Mouse (Mus musculus) layer of hippocampus, adult 9-10 months (tissue): ENCODE measurements around the gene Ncoa5.

Experiments used
- DNase-seq: peaks from one replicate; pipeline ENCODE4 v3.0.0; 2022; ENCODE audit warnings: low spot score

The Ncoa5 gene

DNA sequence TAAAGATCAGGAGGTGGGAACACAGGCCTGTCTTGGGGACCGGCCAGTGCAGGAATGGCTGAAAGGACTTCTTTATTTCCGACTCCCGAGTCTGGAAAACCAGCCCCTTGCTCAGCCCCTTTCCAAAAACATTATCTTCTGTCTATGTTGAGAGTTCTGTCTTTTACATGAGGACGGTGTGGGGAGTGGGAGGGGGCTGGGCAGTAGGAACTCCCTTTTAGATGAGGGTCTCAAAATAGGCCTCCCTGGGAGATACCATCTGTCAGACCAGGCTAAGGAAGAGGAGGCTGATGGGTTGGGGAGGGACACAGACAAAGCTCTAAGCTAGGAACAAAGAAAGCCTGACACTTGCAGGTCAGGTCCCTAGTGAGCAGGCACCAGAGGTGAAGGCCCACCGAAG lies 14.4 kb upstream of the Ncoa5 start:
- no peak for DNase-seq

DNA sequence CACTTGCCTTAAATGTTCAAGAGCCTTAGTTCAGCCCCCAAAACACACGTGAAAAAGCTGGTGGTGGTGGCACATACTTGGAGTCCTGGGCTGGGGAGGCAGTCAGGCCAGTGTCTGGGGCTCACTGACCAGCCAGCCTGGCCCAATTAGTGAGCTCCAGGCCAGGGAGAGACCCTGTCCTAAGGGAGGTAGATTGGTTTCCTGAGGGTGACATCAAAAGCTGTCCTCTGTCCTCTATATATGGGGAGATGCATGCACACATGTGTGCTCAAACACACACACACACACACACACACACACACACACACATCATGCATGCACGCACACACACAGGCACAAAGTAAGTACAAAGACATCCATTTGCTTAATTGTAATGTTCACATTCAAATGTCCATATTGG lies 9.1 kb upstream of the Ncoa5 start:
- no peak for DNase-seq

DNA sequence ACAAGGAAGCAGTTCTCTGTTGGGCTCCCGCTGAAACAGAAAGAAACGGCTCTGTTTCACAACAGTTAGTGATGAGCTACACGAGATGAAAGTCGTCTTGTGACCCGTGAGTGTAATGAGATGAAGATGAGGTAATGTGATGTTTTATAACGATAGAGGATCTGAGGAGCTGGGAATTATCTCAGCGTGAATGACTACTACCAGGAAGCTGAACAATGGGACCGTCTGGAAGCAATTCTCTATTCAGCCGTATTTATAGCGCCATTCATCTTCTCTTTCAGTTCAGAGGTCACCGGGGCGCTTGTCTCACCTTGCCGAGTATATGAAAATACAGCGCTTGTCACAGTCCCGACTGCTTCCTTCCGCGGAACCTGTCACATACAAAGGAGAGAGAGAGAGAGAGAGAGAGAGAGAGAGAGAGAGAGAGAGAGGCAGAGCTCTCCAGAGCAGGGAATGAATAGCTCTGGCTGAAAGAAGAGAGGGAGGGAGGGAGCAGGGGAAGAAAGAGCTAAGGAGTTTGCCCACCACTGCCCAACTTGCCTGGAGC lies 8.5 kb upstream of the Ncoa5 start:
- no peak for DNase-seq

DNA sequence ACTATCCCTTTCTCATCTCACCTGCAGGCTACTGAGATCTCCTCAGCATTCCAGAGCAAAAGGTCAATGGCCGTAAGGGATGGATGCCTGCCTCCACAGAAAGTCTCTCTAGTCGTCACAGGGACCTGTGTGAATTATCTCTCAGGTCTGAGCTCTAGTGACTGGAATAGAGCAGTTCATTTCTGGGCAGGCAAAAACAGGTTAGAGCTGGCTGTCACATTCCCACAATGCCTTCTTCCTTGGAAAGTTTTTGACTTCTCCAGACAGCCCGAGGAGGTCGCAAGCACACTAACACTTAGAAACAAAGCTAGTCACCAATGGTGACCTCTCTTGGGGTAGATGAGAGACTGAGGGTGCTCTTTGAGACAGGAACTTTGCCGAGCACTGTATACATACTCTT lies 7.5 kb upstream of the Ncoa5 start:
- DNase-seq = no peak

DNA sequence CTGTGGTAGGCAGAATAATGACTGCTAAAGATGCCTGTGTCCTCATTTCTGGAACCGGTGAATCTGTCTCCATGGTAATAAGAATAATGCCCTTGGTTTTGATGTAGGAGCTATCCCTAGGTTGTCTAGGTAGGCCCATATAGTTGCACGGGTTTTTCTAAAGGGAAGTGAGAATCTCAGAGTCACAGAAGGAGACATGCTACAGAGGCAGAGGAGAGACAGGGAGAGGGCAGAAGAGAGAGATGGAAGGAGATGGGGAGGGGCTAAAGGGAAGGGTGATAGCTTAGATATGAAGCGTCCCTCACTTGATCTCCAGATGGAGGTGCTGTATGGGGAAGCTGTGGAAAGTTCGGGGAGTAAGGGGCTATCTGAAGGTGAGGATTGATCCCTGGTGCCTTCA lies 2.7 kb upstream of the Ncoa5 start:
- DNase-seq = no peak

DNA sequence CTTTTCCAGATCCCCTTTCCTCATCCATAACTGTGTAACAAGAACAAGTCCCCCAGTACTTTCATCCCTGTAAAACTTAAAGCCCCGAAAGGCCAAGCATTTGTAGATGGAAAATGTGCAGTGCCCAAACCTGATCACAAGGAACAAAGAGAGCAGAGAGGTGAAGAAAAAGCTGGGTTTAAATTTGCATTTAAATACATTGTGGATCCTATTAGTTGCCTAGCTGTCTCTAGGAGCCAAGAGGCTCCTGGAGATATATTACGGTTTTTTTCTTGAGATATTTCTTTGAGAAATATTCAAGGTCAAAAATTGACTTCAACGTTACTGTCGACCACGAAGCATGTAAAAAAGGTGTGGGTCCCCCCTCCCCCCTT lies 378 bp upstream of the Ncoa5 start:
- DNase-seq = no peak

DNA sequence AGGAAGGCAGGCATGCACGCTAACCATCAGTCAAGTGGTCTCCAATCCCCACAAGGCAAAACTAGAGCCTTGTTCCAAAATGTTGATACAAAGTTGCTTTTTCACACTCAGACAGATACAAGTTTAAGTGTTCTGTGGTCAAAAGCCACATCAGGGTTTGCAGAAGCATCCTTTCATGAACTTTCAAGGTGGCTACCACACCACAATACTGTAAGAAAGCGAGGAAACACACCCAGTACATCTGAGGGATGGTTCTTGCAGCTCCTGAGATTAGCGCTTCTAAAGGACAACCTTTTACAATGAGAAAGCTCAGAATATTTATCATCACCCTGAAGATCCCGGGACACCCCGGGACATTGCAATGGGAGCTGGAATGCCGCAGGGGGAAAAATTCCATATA lies 1.4 kb downstream of the Ncoa5 start:
- DNase-seq = no peak

DNA sequence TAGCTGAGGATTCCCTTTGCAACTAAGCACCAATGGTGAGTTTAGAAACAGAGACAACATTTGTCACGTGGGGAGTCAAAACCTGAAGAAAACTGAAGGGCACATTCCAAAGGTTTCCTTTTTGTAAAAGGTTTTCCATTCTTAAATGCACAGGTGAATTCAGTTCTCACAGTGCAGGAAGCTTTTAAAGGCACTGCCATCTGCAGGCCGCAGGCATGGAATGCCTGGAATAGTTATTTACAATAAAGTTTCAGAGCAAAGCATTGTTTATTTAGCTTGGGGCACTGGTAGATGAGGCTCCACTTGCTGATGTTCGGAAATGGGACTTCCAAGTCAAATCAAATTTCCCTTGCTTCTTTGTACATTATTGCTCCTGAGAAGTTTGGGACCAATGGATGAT lies 2.1 kb downstream of the Ncoa5 start:
- no peak for DNase-seq

DNA sequence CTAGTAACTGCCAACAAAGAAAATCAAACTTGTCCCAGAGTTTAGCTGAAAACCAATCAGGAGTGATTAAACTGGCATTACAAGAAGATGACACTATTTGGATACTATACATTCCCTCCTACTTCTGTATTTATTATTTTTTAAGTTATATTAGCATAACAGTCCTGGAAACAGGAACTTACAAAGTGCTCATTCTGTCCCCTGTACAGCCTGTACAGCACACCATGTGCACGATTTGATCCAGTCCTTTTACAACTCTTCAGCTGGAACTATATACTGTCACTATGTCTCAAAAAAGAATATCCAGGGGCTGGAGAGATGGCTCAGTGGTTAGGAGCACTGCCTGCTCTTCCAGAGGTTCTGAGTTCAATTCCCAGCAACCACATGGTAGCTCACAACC lies 7.5 kb downstream of the Ncoa5 start:
- DNase-seq = no peak

DNA sequence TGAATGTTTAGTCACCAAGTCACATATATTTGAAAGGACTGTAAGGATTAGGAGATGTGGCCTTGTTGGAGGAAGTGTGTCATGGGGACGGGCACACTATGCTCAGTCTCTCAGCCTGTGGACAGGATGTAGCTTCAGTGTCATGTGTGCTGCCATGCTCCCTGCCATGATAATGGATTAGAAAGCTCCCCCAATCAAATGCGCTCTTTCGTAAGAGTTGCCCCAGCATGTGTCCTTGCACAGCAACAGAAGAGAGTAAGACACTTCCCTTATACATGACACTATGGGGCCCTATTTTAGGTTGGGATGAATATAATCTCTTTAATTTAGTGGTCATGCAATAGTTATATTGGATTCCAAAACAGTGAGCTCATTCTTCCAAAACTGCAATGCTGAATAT lies 14.2 kb downstream of the Ncoa5 start:
- no peak for DNase-seq

DNA sequence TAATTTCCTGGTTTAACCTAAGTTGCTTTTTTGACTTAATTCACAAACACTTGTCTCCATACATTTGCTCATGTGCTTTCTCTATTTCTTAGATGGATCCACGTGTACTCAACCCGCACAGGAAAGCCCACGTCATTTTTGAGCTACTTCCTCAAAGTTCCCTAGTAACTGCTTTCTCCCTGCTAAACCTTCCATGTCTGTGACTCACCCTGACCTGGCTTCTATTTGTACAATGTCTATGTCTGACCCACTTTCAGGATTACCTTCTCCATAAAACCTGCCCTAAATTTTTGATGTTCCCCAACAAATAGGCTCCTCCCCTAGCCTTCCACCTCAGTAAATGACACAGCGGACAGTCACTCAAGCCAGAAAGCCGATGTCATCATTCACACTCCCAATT lies 19.7 kb downstream of the Ncoa5 start:
- no peak for DNase-seq

DNA sequence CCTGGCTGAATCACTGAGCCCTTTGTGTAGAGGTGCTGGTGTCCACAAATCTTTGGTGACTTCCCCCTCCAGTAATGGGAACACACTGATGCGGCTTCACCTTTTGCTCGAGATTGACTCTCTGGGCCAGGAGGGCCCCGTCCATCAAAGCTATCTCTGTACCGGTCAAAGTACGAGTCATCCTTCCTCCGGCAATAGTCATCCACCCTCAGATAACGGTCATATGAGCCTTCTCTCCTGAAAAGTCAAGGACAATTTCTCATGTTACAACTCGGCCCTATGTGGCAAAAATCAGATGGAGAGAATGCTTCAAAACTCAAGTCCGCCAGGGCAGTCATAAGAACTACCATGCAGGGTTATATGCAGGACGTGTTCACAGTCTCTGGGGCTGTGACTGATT lies 24.3 kb downstream of the Ncoa5 start:
- no peak for DNase-seq

DNA sequence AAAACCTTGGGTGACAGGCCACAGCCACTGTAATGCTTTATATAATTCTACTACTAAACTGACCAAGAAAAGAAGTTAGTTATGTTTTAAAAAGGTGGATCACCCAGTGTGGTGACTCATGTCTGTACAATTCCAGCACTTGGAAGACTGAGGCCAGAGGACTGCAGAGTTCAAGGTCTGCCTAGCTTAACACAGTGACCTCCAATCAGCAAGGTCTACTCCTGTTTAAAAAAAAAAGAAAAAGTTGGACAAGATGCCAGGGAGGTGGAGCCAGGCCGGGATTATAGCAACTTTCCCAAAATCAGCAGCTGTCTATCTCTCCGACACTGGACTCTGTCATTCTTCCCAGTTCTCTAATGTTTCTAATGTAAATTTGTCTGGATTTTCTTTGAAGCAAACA lies 25.1 kb downstream of the Ncoa5 start:
- no peak for DNase-seq

DNA sequence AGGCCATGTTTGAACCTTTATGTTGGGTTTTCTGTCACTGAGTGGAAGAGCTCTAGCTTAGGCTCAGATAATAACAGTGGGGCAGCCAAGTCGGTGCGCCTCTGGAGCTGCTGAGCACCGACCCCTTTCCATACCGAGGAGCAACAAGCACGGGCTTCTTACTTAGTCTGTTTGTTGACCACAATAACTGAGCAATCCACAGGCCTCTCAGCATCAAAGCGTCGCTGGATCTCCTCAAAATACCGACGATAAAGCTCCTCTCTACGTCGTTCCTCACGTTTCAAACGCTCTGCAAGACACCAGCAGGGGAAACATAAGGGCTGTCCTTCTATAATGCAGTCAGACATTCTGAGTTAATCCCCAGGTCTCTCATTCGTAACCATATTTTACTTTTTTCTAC lies 25.5 kb downstream of the Ncoa5 start:
- DNase-seq = no peak

DNA sequence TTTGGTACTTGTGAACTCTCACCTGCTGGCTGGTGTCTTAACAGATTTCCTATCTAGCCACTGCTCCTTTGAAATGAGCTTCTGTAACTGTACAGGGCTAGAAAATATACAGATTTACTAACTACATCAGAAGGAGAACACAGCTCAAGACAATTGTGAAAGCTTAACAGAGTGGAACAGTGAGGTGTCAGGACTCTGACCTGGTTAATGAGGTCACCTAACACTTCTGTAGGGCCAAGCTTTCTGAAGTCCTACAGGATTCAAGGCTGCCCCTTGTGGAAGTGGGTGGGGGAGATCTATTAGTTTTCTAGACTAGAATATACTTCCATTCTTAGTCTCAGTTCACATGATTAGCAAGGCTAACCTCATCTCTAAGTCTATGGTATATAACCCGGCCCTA lies 26.7 kb downstream of the Ncoa5 start:
- no peak for DNase-seq

DNA sequence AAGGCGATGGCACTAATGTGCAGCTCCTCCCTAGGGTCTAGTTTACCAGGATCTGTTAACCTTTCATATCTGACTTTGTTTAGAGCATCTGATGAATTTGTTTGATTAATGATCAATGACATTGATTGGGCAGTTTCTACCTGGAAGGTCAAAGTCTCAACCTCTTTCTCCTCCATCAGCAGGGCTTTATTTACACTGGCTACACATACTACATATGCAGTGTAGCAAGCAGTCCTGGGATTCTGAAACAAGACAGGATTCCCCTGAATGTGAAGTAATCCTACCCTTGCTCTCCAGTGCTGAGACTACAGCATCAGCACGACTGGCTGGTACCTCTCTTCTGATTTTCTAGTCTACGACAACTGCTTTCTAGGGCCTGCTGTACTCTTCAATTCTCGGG lies 27.9 kb downstream of the Ncoa5 start:
- DNase-seq = no peak

DNA sequence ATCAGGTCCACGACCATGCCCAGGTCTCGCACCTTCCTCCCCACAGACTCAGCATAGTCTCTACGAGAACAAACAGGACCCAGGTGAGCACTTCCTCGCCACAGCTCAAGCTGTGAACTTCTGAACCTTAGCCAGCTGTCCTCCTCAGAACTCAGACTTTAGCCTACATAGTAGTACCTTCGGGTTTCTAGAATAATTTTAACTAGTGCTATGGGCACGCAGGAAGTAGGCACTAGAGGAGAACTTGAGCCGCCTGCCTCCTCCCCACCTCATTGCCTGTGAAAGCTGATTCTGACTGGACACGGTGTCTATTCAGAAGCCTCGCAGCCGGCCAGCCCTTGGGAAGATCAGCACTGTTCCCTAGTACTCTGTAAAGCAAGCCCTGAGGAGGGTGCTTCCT lies 30.4 kb downstream of the Ncoa5 start:
- DNase-seq = no peak

DNA sequence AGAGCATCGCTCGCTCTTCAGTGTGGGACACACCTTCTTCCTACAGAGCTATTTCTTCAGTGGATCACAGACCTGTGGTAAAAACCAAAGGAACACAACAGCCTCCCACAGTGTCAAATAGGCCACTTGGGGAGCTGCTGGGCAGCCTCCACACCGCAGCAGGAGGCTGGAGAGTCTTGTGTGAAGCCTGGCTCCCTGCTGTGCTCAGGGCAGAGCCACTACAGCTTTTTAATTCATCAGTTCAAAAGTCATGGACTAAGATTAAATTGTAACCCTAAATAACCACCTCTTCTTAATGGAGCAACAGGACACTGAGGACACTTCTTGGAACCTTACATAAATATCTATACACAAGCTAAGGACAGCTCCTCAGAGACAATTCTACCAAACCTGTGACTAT lies 31.6 kb downstream of the Ncoa5 start:
- no peak for DNase-seq

DNA sequence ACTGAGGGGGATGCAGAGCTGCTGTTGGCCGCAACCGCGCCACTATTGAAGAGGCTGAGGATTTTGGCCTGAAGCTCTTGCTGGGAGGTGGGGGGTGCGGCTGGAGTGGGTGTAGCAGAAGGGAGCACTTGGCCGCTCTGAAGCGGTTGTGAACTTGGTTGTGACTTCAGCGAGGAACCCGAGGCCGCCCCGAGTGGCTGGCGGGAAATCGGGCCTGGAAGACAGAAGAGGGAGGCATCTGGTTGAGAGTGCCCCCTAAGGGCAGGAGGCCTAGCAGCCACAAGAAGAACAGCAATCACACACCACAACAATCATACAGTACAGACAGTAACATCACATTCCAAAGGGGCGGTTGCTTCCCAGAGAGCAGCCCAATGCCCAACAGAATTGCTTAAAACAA lies 32.7 kb downstream of the Ncoa5 start:
- DNase-seq = no peak

DNA sequence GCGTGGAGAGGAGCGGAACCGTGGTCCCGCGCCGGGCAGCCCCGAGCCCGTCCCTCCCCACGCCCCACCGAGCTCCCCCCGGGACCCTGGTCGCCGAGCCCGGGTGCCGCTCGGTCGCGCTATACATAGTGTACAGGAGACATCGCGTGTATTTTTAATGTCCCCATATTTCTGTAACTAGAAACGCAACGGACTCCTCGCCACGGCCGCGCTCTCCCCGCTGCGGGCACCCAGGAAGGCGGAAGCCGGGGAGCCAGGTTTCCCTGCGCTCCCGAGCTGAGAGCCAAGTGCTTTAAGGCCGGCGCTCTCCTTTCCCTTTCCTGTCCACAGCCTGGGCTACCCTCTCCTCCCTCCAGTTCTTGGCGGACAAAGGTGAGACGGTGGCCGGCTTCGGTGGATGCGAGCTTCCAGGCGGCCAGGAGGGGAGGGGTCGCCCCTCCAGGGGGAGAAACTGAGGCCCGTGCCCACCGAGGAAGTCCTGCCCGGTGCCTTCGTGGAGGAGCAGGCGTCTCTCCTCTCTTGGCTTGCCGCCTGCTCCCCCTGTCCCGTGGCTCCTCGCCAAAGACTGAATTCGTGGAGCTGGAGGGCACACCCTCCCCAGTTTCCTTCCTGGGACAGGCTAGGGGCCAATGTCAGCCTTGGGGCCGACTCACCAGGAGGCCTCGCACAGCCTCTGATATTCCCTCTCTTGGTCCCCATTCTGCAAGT lies 36.8 kb downstream of the Ncoa5 start:
- no peak for DNase-seq

DNA sequence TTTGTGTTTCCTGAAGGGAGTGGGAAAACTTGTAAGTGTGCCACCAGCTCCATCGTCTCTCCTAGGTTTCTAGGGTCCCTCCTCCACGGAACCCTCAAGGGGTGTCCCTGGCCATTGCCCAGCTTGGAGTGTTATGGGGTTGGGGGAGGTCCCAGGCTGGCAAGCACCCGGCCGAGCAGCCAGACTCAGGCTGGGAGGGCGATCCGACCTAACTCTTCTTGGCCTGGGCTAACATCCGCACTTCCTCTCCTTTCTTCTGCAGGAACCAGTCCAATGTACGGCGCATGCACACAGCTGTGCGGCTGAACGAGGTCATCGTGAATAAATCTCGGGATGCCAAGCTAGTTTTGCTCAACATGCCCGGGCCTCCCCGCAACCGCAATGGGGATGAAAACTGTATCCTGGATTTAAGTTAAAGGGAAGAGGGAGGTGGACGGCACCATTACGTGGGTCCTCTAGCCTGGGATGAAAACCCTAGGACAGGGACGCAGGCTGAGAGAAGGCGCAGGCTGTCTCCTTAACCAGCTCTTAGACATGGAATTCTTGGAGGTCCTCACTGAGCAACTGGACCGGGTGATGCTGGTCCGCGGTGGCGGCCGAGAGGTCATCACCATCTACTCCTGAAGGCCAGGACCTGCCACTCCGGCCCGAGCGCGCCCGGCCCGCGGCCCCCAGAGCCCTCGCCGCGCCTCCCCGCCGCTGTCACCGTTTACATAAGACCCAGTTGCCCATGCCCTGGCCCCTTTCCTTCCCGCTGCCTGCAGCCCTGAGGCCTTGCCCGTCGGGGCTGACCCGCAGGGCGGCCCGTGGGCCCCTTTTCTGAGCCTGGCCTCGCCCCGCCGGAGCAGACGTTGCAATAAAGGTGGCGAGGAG lies 37.6 kb downstream of the Ncoa5 start:
- DNase-seq = no peak

DNA sequence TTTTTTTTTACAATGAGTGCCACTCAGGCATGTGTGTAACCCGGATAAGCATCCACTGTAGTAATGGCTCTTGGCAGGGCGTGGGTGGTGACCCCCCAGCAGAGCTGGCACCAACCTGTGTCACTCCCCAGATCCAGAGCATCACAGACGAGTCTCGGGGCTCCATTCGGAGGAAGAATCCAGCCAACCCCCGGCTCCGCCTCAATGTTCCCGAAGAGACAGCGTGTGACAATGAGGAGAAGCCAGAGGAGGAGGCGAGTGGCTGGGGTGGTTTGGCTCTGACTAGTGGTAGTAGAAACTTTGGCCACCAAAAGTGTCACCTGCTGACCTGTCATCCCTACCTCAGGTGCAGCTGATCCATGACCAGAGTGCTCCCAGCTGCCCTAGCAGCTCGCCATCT lies 38.7 kb downstream of the Ncoa5 start:
- no peak for DNase-seq

DNA sequence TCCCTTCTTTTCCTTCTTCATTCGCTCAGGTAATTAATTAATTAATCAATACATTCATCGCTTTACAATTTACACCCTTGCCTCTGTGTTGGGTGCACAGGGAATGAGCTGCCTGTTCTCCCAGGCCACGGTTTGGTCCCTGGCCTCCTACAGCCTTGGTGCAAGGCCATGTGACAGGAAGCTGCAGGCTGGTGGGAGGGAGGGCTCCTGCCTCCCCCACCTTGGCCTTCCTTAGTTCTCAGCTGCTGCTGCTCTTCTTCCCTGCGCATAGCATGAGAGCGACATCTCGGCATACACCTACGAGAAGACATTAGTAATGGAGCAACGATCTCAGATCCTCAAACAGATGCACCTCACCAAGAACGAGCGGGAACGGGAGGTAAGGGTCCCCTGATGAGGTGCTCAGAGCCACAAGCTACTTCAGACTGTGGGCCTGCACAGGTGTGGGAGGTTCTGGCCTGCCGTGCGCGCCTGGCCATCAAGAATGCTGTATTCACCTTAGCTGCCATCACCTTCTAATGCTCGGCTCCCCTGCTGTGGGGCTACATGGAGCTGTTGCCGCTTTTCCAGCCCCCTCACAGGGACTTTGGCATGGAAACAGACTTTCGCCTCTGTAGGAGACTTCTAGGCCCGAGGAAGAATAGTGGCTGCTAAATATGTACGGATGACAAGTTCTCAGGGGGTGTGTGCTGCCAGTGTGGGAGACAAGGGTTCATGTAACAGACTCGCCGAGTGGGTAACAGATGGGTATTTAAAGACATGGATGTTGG lies 39.8 kb downstream of the Ncoa5 start:
- DNase-seq = no peak
